9 mouse cellular contexts compared by ENCODE assay signal in the genomic region with DNA sequence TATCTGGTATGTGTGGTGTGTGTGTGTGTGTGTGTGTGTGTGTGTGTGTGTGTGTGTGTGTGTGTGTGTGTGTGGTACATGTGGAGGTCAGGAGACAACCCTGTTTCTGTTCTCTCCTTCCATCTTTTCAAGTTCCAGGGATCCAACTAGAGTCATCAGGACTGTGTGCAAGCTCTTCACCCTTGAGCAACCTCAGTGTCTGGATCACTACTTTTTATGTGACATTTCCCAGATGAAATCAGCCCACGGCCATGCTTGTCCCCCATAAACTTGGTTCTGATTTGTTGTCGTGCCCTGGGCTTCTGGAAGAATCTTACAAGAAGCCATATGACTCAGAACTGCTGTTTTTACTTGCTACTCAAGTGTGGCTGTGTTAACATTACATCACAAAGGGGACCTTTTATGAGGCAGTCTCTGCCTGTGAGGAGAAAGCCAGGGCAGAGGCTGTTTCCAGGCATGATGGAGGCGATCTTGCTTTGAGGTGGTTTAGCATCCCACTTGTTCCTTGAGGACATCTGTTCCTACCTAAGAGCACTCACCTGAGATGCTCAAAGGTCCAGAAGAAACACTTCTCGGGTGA. TPM values are rescaled to one million over a fixed set of nuclear protein-coding genes. Genes with fewer than 3 reads are reported as not detected.
A peak's percentile ranks its signal among the peaks of the same experiment; 100 is the strongest.
DNase-seq lines count a peak whose midpoint lies in the region; ATAC-seq and TF ChIP-seq lines count a peak whose summit lies in the region.
"Had no signal": no experiment of that assay in that cellular context is flagged by ENCODE, and none has a peak within 500 bp of the region (broad histone marks: within the 10 kb centered on the region; RNA-seq: fewer than 3 reads in every experiment).

A gene (plus strand): TSS at position 428 of the 580 bp plus-strand sequence.

- DNase-seq in heart, adult 11 months = peak; percentile 76
- no peak for DNase-seq in heart, adult 2 months
- no peak for DNase-seq in liver
- DNase-seq in limb, embryonic 14.5 days (ENCODE audit: low spot score) = no peak
- DNase-seq in frontal cortex, adult 2 months (ENCODE audit: extremely low spot score in 1 of 2, low spot score in 1 of 2) = no peak
- DNase-seq: lung, adult 2 months had no signal

- no peak within 1 kb of the TSS for H3K9ac ChIP-seq in heart, adult 2 months (ENCODE audit: low read depth, low read length)
- H3K9ac ChIP-seq in liver, embryonic 12.5 days = no peak within 1 kb of the TSS
- no peak within 1 kb of the TSS for H3K9ac ChIP-seq in embryonic facial prominence, embryonic 13.5 days
- H3K9ac ChIP-seq in limb, embryonic 14.5 days (ENCODE audit: low read depth, low read length, severe bottlenecking) = no peak within 1 kb of the TSS

- intact Hi-C loops in heart, adult 2 months (cut with DNase I) = no loop called here

- no peak for TF ChIP-seq CTCF in heart, adult 2 months (IDR thresholded peaks at IDR 0.05)

- no peaks in the 10 kb centered on the region for H3K9me3 ChIP-seq in liver, embryonic 12.5 days (replicated peaks)
- no peaks in the 10 kb centered on the region for H3K9me3 ChIP-seq in embryonic facial prominence, embryonic 13.5 days
- H3K9me3 ChIP-seq in limb, embryonic 14.5 days (ENCODE audit: control insufficient read depth, low read length) = no peaks in the 10 kb centered on the region

- H3K36me3 ChIP-seq in heart, adult 2 months (ENCODE audit: control insufficient read depth, insufficient read depth, low read length) = no peaks in the 10 kb centered on the region
- H3K36me3 ChIP-seq in liver, embryonic 12.5 days = no peaks in the 10 kb centered on the region
- no peaks in the 10 kb centered on the region for H3K36me3 ChIP-seq in embryonic facial prominence, embryonic 13.5 days
- H3K36me3 ChIP-seq in limb, embryonic 14.5 days (ENCODE audit: control insufficient read depth, insufficient read depth, low read length) = no peaks in the 10 kb centered on the region

- H3K27me3 ChIP-seq in heart, adult 2 months (ENCODE audit: control insufficient read depth, insufficient read depth, low read length) = no peaks in the 10 kb centered on the region
- peaks cover 7% of the 10 kb centered on the region; the same call in 1 of the 2 replicates for H3K27me3 ChIP-seq in liver, embryonic 12.5 days (replicated peaks)
- no peaks in the 10 kb centered on the region for H3K27me3 ChIP-seq in embryonic facial prominence, embryonic 13.5 days
- H3K27me3 ChIP-seq in limb, embryonic 14.5 days (ENCODE audit: control insufficient read depth, insufficient read depth, low read length) = no peaks in the 10 kb centered on the region

- TF ChIP-seq EP300 in heart, adult 2 months (IDR thresholded peaks at IDR 0.05; ENCODE audit: insufficient read depth, low read depth, low read length) = no peak

- no peaks in the 10 kb centered on the region for H3K79me2 ChIP-seq in heart, adult 2 months (replicated peaks; ENCODE audit: control insufficient read depth, insufficient read depth, low read length)

- no peak within 1 kb of the TSS for H3K27ac ChIP-seq in heart, adult 2 months
- H3K27ac ChIP-seq in liver, embryonic 12.5 days = no peak within 1 kb of the TSS
- no peak within 1 kb of the TSS for H3K27ac ChIP-seq in embryonic facial prominence, embryonic 13.5 days
- no peak within 1 kb of the TSS for H3K27ac ChIP-seq in limb, embryonic 14.5 days (replicated peaks; ENCODE audit: low read depth, low read length)

- no peak within 1 kb of the TSS for H3K4me3 ChIP-seq in heart, adult 2 months
- no peak within 1 kb of the TSS for H3K4me3 ChIP-seq in liver, embryonic 12.5 days
- no peak within 1 kb of the TSS for H3K4me3 ChIP-seq in embryonic facial prominence, embryonic 13.5 days
- no peak within 1 kb of the TSS for H3K4me3 ChIP-seq in limb, embryonic 14.5 days (replicated peaks; ENCODE audit: low read length)

- ATAC-seq in liver, embryonic 12.5 days = no peak
- no peak for ATAC-seq in embryonic facial prominence, embryonic 13.5 days (ENCODE audit: insufficient number of reproducible peaks, insufficient read depth, low FRiP score, low TSS enrichment, low read depth)
- ATAC-seq in limb, embryonic 14.5 days (ENCODE audit: low FRiP score, low read depth) = no peak
- ATAC-seq in cerebellum, adult (ENCODE audit: insufficient number of reproducible peaks, low FRiP score, low TSS enrichment) = no peak

- WGBS in heart, adult 2 months = 57% methylated on average over 4 of the region's 4 CpGs
- 59% methylated on average over 4 of the region's 4 CpGs for WGBS in liver, embryonic 12.5 days (ENCODE audit: insufficient replicate concordance)
- WGBS in embryonic facial prominence, embryonic 13.5 days = 74% methylated on average over 4 of the region's 4 CpGs
- WGBS in limb, embryonic 14.5 days = 45% methylated on average over 4 of the region's 4 CpGs

- H3K4me2 ChIP-seq in liver, embryonic 12.5 days = no peak within 1 kb of the TSS
- no peak within 1 kb of the TSS for H3K4me2 ChIP-seq in embryonic facial prominence, embryonic 13.5 days
- H3K4me2 ChIP-seq in limb, embryonic 14.5 days (replicated peaks; ENCODE audit: low read depth, low read length, severe bottlenecking) = no peak within 1 kb of the TSS

- TF ChIP-seq POLR2A in heart, adult 2 months (IDR thresholded peaks at IDR 0.05; ENCODE audit: insufficient read depth, low read depth, low read length) = no peak
- TF ChIP-seq POLR2A in limb, embryonic 14.5 days (IDR thresholded peaks at IDR 0.05; ENCODE audit: borderline replicate concordance, extremely low read depth, insufficient read depth, insufficient read length) = no peak

- H3K4me1 ChIP-seq in heart, adult 2 months (ENCODE audit: control insufficient read depth, insufficient read depth, low read length) = no peaks in the 10 kb centered on the region
- H3K4me1 ChIP-seq in liver, embryonic 12.5 days = no peaks in the 10 kb centered on the region
- H3K4me1 ChIP-seq in embryonic facial prominence, embryonic 13.5 days = no peaks in the 10 kb centered on the region
- H3K4me1 ChIP-seq in limb, embryonic 14.5 days (ENCODE audit: control insufficient read depth, insufficient read depth, low read length) = no peaks in the 10 kb centered on the region

RNA-seq across cellular contexts. Expression of the gene that starts here (rescaled TPM):
- 10 to 100 TPM in 1 of 2 experiments, 1 to 10 TPM in 1; 8.4 to 11.2 TPM for total RNA-seq in heart, adult 2 months (2021)
- polyA plus RNA-seq in heart, adult 2 months (2012; rRNA removed) = 3.1 and 4.2 TPM in 2 replicates
- polyA plus RNA-seq in liver, embryonic 12.5 days (2016; fragmentation: Nextera tagmentation; extraction: Ambion mirVana) = 18.8 and 19.3 TPM in 2 replicates
- 12.1 and 15.1 TPM in 2 replicates for polyA plus RNA-seq in embryonic facial prominence, embryonic 13.5 days (2015; fragmentation: Nextera tagmentation; extraction: Ambion mirVana)
- 18.7 and 20.1 TPM in 2 replicates for polyA plus RNA-seq in limb, embryonic 14.5 days (2012; rRNA removed)
- 22.7 and 24.1 TPM in 2 replicates for polyA plus RNA-seq in limb, embryonic 14.5 days (2014; fragmentation: Nextera tagmentation; extraction: Ambion mirVana)
- polyA plus RNA-seq in frontal cortex, adult 2 months (2012; rRNA removed) = 6.2 and 6.3 TPM in 2 replicates
